Mouse (Mus musculus): ENCODE data around the gene Gnmt. TPM values are rescaled to one million over a fixed set of nuclear protein-coding genes. Genes with fewer than 3 reads are reported as not detected.
A peak's percentile ranks its signal among the peaks of the same experiment; 100 is the strongest.

The Gnmt gene
- total and polyA plus RNA-seq, 3 experiments, result 2.8 to 4.4 (median 3.3) TPM

- H3K4me3 ChIP-seq, result no peak overlapping the region
- H3K27me3 ChIP-seq (ENCODE audit: control insufficient read depth, insufficient read depth, low read length), result no peaks in the 10 kb centered on the region
- H3K79me2 ChIP-seq (replicated peaks; ENCODE audit: control insufficient read depth, insufficient read depth, low read length), result no peaks in the 10 kb centered on the region
- no peak for DNase-seq
- H3K36me3 ChIP-seq (ENCODE audit: control insufficient read depth, insufficient read depth, low read length), result no peaks in the 10 kb centered on the region
- no peak overlapping the region for H3K27ac ChIP-seq
- TF ChIP-seq CTCF (IDR thresholded peaks at IDR 0.05) (peak; percentile 58), EP300 (IDR thresholded peaks at IDR 0.05; ENCODE audit: insufficient read depth, low read depth, low read length) (no peak), POLR2A (IDR thresholded peaks at IDR 0.05; ENCODE audit: insufficient read depth, low read depth, low read length) (no peak)
- H3K9ac ChIP-seq (ENCODE audit: low read depth, low read length), result no peak overlapping the region
- no peaks in the 10 kb centered on the region for H3K4me1 ChIP-seq (ENCODE audit: control insufficient read depth, insufficient read depth, low read length)
- intact Hi-C loops (cut with DNase I), result no loop called here
- WGBS, result 61% methylated on average over 10 of the region's 10 CpGs
Observed at GRCm38 (mm10) chr17:46736160-46736559, 7.2 kb upstream of the Gnmt start.

GRCm38 (mm10) chr17:46735287-46735686 lies 6.3 kb upstream of the Gnmt start:
- Histone ChIP-seq H3K4me3 (no peak overlapping the region), H3K36me3 (ENCODE audit: control insufficient read depth, insufficient read depth, low read length) (no peaks in the 10 kb centered on the region), H3K9ac (ENCODE audit: low read depth, low read length) (no peak overlapping the region), H3K79me2 (replicated peaks; ENCODE audit: control insufficient read depth, insufficient read depth, low read length) (no peaks in the 10 kb centered on the region), H3K27ac (no peak overlapping the region), H3K27me3 (ENCODE audit: control insufficient read depth, insufficient read depth, low read length) (no peaks in the 10 kb centered on the region), H3K4me1 (ENCODE audit: control insufficient read depth, insufficient read depth, low read length) (no peaks in the 10 kb centered on the region)
- intact Hi-C loops (cut with DNase I), result no loop called here
- TF ChIP-seq CTCF (IDR thresholded peaks at IDR 0.05), result no peak
- no peak for TF ChIP-seq EP300 (IDR thresholded peaks at IDR 0.05; ENCODE audit: insufficient read depth, low read depth, low read length)
- TF ChIP-seq POLR2A (IDR thresholded peaks at IDR 0.05; ENCODE audit: insufficient read depth, low read depth, low read length), result no peak
- DNase-seq, result no peak
- WGBS, result 92% methylated on average over 7 of the region's 7 CpGs

- intact Hi-C loops (cut with DNase I), result no loop called here
- no peaks in the 10 kb centered on the region for H3K4me1 ChIP-seq (ENCODE audit: control insufficient read depth, insufficient read depth, low read length)
- no peak overlapping the region for H3K27ac ChIP-seq
- no peak overlapping the region for H3K9ac ChIP-seq (ENCODE audit: low read depth, low read length)
- H3K4me3 ChIP-seq, result no peak overlapping the region
- TF ChIP-seq CTCF (IDR thresholded peaks at IDR 0.05), result no peak
- no peak for TF ChIP-seq POLR2A (IDR thresholded peaks at IDR 0.05; ENCODE audit: insufficient read depth, low read depth, low read length)
- TF ChIP-seq EP300 (IDR thresholded peaks at IDR 0.05; ENCODE audit: insufficient read depth, low read depth, low read length), result no peak
- no peaks in the 10 kb centered on the region for H3K36me3 ChIP-seq (ENCODE audit: control insufficient read depth, insufficient read depth, low read length)
- WGBS, result 95% methylated on average over 3 of the region's 3 CpGs
- H3K27me3 ChIP-seq (ENCODE audit: control insufficient read depth, insufficient read depth, low read length), result no peaks in the 10 kb centered on the region
- no peaks in the 10 kb centered on the region for H3K79me2 ChIP-seq (replicated peaks; ENCODE audit: control insufficient read depth, insufficient read depth, low read length)
- no peak for DNase-seq
Observed at GRCm38 (mm10) chr17:46734055-46734454, 5.1 kb upstream of the Gnmt start.

GRCm38 (mm10) chr17:46728496-46728895 lies 472 bp downstream of the Gnmt start:
- Histone ChIP-seq H3K9ac (ENCODE audit: low read depth, low read length) (no peak overlapping the region), H3K4me1 (ENCODE audit: control insufficient read depth, insufficient read depth, low read length) (no peaks in the 10 kb centered on the region), H3K4me3 (no peak overlapping the region), H3K27ac (no peak overlapping the region), H3K36me3 (ENCODE audit: control insufficient read depth, insufficient read depth, low read length) (no peaks in the 10 kb centered on the region), H3K27me3 (ENCODE audit: control insufficient read depth, insufficient read depth, low read length) (no peaks in the 10 kb centered on the region), H3K79me2 (replicated peaks; ENCODE audit: control insufficient read depth, insufficient read depth, low read length) (no peaks in the 10 kb centered on the region)
- no peak for TF ChIP-seq EP300 (IDR thresholded peaks at IDR 0.05; ENCODE audit: insufficient read depth, low read depth, low read length)
- TF ChIP-seq CTCF (IDR thresholded peaks at IDR 0.05), result no peak
- TF ChIP-seq POLR2A (IDR thresholded peaks at IDR 0.05; ENCODE audit: insufficient read depth, low read depth, low read length), result no peak
- intact Hi-C loops (cut with DNase I), result no loop called here
- 51% methylated on average over 11 of the region's 11 CpGs for WGBS
- DNase-seq, result no peak

- no peaks in the 10 kb centered on the region for H3K4me1 ChIP-seq (ENCODE audit: control insufficient read depth, insufficient read depth, low read length)
- intact Hi-C loops (cut with DNase I), result no loop called here
- H3K4me3 ChIP-seq, result no peak overlapping the region
- H3K9ac ChIP-seq (ENCODE audit: low read depth, low read length), result no peak overlapping the region
- H3K79me2 ChIP-seq (replicated peaks; ENCODE audit: control insufficient read depth, insufficient read depth, low read length), result no peaks in the 10 kb centered on the region
- no peak overlapping the region for H3K27ac ChIP-seq
- TF ChIP-seq CTCF (IDR thresholded peaks at IDR 0.05) (peak; percentile 54), POLR2A (IDR thresholded peaks at IDR 0.05; ENCODE audit: insufficient read depth, low read depth, low read length) (no peak), EP300 (IDR thresholded peaks at IDR 0.05; ENCODE audit: insufficient read depth, low read depth, low read length) (no peak)
- 51% methylated on average over 6 of the region's 6 CpGs for WGBS
- DNase-seq, result no peak
- H3K36me3 ChIP-seq (ENCODE audit: control insufficient read depth, insufficient read depth, low read length), result no peaks in the 10 kb centered on the region
- no peaks in the 10 kb centered on the region for H3K27me3 ChIP-seq (ENCODE audit: control insufficient read depth, insufficient read depth, low read length)
Observed at GRCm38 (mm10) chr17:46728021-46728420, 947 bp downstream of the Gnmt start.

- Histone ChIP-seq H3K9ac (ENCODE audit: low read depth, low read length) (no peak overlapping the region), H3K79me2 (replicated peaks; ENCODE audit: control insufficient read depth, insufficient read depth, low read length) (no peaks in the 10 kb centered on the region), H3K4me1 (ENCODE audit: control insufficient read depth, insufficient read depth, low read length) (no peaks in the 10 kb centered on the region), H3K36me3 (ENCODE audit: control insufficient read depth, insufficient read depth, low read length) (no peaks in the 10 kb centered on the region), H3K4me3 (no peak overlapping the region), H3K27me3 (ENCODE audit: control insufficient read depth, insufficient read depth, low read length) (no peaks in the 10 kb centered on the region), H3K27ac (no peak overlapping the region)
- intact Hi-C loops (cut with DNase I), result no loop called here
- DNase-seq, result no peak
- TF ChIP-seq CTCF (IDR thresholded peaks at IDR 0.05), result no peak
- no peak for TF ChIP-seq POLR2A (IDR thresholded peaks at IDR 0.05; ENCODE audit: insufficient read depth, low read depth, low read length)
- TF ChIP-seq EP300 (IDR thresholded peaks at IDR 0.05; ENCODE audit: insufficient read depth, low read depth, low read length), result no peak
- 85% methylated on average over 11 of the region's 11 CpGs for WGBS
Observed at GRCm38 (mm10) chr17:46727271-46727670, 1.7 kb downstream of the Gnmt start.
